Mouse (Mus musculus) embryonic facial prominence, embryonic 12.5 days (tissue): Measurements from ENCODE around the gene Foxe1. TPM values are rescaled to one million over a fixed set of nuclear protein-coding genes. Genes with fewer than 3 reads are reported as not detected.

Experiments used
- ATAC-seq: fragments of 200-750 bp; cut with Nextera tagmentation; 2 replicates; pipeline ENCODE4 v1.8.0; 2017; ENCODE audit not compliant: insufficient number of reproducible peaks, insufficient read depth, low FRiP score, low TSS enrichment
- H3K27ac ChIP-seq: fragments of 300-500 bp; sonication (generic); 2 replicates; pipeline ENCODE4 v1.5.1; 2016; ENCODE audit warnings: mild to moderate bottlenecking
- H3K27me3 ChIP-seq: fragments of 300-500 bp; sonication (generic); 2 replicates; pipeline ENCODE4 v1.6.1; 2016; ENCODE audit warnings: mild to moderate bottlenecking, moderate library complexity
- H3K36me3 ChIP-seq: fragments of 300-500 bp; sonication (generic); 2 replicates; pipeline ENCODE4 v1.6.1; 2016; ENCODE audit warnings: mild to moderate bottlenecking
- H3K4me1 ChIP-seq: fragments of 300-500 bp; sonication (generic); 2 replicates; pipeline ENCODE4 v1.6.1; 2016
- H3K4me2 ChIP-seq: fragments of 300-500 bp; sonication (generic); replicated peaks from 2 replicates; pipeline ENCODE4 v1.6.1; 2016; ENCODE audit warnings: mild to moderate bottlenecking, moderate library complexity
- H3K4me3 ChIP-seq: fragments of 300-500 bp; sonication (generic); 2 replicates; pipeline ENCODE4 v1.5.1; 2016; ENCODE audit warnings: mild to moderate bottlenecking
- H3K9ac ChIP-seq: fragments of 300-500 bp; sonication (generic); 2 replicates; pipeline ENCODE4 v1.6.1; 2016; ENCODE audit warnings: mild to moderate bottlenecking, moderate library complexity
- H3K9me3 ChIP-seq: fragments of 300-500 bp; sonication (generic); 2 replicates; pipeline ENCODE4 v1.6.1; 2016; ENCODE audit warnings: mild to moderate bottlenecking, moderate library complexity
- WGBS: fragments of 180-500 bp; shearing (Covaris S2); methylation state at CpG from one replicate; pipeline ENCODE4 v1.1.7; 2016; 5-methylcytosine and 5-hydroxymethylcytosine counted together
- polyA plus RNA-seq: library from polyadenylated mRNA; unstranded; fragments of >200 nt; fragmentation: Nextera tagmentation; extraction: Ambion mirVana; gene quantifications from 2 replicates; pipeline ENCODE4 v1.2.1, GENCODE M21; 2016

Gene Foxe1
- polyA plus RNA-seq, 1 experiment from 2014 or later: 1.8 TPM

DNA sequence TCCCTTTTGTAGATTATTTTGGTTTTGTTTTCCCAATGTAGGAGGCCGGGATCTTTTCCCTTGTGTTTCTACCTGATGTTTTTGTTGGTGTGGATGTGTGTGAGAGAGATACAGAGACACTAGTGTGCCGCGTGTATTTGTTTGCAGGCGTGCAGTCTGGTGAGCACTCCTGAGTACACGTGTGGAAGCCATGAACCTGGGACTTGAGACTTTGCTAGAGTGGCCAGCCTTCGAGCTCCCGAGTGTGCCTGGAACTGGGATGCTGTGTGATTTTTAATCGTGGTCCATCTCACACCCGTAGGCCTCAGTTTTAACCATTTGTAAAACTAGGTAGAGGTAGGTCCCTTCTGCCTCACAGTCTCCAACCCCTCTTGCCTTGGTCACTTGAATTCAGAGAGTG, 5.5 kb downstream of the Foxe1 start:
- H3K27me3 ChIP-seq: peaks cover 91% of the 10 kb centered on the region
- 20% methylated on average over 9 of the region's 9 CpGs for WGBS
- no peak for ATAC-seq
- no peaks in the 10 kb centered on the region for H3K9me3 ChIP-seq
- peaks cover 13% of the 10 kb centered on the region for H3K4me1 ChIP-seq
- H3K9ac ChIP-seq: no peak overlapping the region
- H3K27ac ChIP-seq: no peak overlapping the region
- no peak overlapping the region for H3K4me3 ChIP-seq
- no peak overlapping the region for H3K4me2 ChIP-seq
- H3K36me3 ChIP-seq: no peaks in the 10 kb centered on the region

- no peak overlapping the region for H3K9ac ChIP-seq
- H3K36me3 ChIP-seq: no peaks in the 10 kb centered on the region
- H3K9me3 ChIP-seq: no peaks in the 10 kb centered on the region
- no peak overlapping the region for H3K4me3 ChIP-seq
- H3K4me1 ChIP-seq: peaks cover 6% of the 10 kb centered on the region
- no peak overlapping the region for H3K27ac ChIP-seq
- ATAC-seq: no peak
- H3K4me2 ChIP-seq: no peak overlapping the region
- 49% methylated on average over 5 of the region's 5 CpGs for WGBS
- H3K27me3 ChIP-seq: peaks cover 86% of the 10 kb centered on the region
These were observed 6.1 kb downstream of the Foxe1 start for GRCm38 (mm10) chr4:46349530-46349929.

- Histone ChIP-seq H3K27ac (0 out of 2 replicates have a peak overlapping the region, but pooled peaks have one; percentile 47), H3K4me1 (0 out of 2 replicates have a peak, but pooled peaks cover 5% of the 10 kb centered on the region), H3K9ac (no peak overlapping the region), H3K36me3 (no peaks in the 10 kb centered on the region), H3K4me2 (no peak overlapping the region), H3K27me3 (peaks cover 66% of the 10 kb centered on the region), H3K9me3 (no peaks in the 10 kb centered on the region), H3K4me3 (no peak overlapping the region)
- 8% methylated on average over 10 of the region's 10 CpGs for WGBS
- no peak for ATAC-seq
These were observed 9.6 kb downstream of the Foxe1 start for GRCm38 (mm10) chr4:46353045-46353444.

DNA sequence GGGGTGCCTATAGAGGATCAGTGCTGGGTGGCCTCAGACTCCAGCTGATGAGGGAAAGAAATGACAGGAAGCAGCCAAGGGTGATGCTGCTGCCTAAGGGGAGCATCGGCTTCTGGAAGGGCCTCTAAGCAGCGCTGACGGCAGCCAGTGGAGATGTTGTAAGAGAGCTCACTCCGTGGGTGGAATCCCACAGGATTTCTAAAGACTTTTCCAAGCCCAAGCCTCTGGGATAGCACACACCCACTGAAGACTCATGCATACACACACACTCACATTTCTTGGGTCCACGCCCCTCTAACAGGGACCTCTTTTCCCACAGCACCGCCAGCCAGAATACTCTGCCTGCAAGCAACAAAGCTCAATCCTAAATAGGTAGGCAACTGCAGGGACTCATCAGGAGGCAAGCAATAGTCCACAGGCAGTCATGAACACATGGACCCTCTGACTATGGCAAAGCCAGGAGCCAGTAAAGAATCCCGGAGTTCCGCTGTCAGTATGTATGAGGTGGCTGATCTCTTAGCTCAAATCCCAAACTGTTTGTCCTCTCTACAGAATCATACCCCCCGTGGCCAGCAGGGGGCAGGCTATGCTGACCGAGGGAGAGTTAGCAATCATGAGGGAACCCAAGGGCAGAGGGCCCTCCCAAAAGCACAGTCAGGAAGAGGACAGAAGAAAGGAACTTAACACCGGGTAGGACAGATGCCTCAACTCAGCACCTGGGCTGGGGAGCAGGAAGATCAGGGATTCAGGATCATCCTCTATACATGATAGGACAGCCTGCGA, 13.1 kb downstream of the Foxe1 start:
- Histone ChIP-seq H3K27me3 (peaks cover 35% of the 10 kb centered on the region), H3K9me3 (no peaks in the 10 kb centered on the region), H3K9ac (no peak overlapping the region), H3K36me3 (no peaks in the 10 kb centered on the region), H3K4me3 (no peak overlapping the region), H3K27ac (no peak overlapping the region), H3K4me1 (0 out of 2 replicates have a peak, but pooled peaks cover 5% of the 10 kb centered on the region), H3K4me2 (no peak overlapping the region)
- no peak for ATAC-seq
- WGBS: 47% methylated on average over 12 of the region's 12 CpGs

DNA sequence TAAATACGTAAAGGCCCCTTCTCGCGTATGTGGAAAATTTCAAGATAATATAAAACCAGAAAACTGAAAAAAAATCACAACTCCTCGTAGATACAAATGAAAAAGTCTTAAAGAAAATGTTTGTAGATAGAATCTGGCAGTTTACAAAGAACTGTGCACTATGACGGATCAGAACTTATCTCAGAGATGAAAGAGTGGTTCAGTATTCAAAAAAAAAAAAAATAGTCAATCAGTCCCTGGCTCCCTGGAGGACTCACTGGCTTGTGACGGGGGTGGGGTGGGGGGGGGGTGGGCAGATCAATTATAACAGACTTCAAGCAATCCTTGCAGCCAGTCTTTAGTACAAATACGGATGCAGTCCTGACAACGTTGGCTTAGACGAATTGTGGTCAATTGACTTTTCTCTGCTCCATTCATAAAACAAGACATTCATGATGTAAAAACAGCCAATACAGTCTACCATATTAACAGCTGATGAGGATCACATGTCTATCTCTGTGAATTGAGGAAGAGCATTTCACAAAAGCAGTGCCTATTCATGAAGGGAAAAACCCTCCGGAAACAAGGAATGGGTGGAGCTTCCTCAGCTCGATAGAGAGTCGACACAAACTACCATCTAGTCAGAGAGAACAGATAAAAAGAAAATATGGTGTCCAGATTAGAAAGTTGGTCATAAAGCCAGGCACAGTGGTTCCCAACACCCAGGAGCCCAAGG, 16.3 kb downstream of the Foxe1 start:
- Histone ChIP-seq H3K4me1 (no peaks in the 10 kb centered on the region), H3K27ac (no peak overlapping the region), H3K9me3 (0 out of 2 replicates have a peak, but pooled peaks cover 4% of the 10 kb centered on the region), H3K4me2 (no peak overlapping the region), H3K4me3 (no peak overlapping the region), H3K27me3 (peaks cover 10% of the 10 kb centered on the region), H3K36me3 (no peaks in the 10 kb centered on the region), H3K9ac (no peak overlapping the region)
- ATAC-seq: no peak
- 78% methylated on average over 12 of the region's 12 CpGs for WGBS

- H3K27ac ChIP-seq: no peak overlapping the region
- no peaks in the 10 kb centered on the region; the same call in none of the 2 replicates for H3K27me3 ChIP-seq
- H3K4me2 ChIP-seq: no peak overlapping the region
These were observed 17.8 kb downstream of the Foxe1 start for GRCm38 (mm10) chr4:46361258-46361657.

DNA sequence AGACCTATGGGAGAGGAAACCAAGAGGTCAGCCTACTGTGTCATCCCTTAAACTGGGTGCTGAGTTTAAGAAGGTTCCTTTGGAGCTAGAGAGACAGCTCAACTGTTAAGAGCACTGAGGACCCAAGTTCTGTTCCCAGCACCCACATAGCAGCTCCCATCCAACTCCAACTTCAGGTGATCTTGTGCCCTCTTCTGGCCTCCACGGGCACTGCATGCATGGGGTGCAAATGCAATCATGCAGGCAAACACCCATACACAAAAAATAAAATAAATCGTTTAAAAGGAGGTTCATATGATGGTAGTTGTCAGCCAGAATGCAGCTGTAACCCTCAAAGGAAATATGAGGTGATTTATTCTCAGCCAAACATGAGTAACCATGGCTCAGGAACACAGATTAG, 21.0 kb downstream of the Foxe1 start:
- H3K27me3 ChIP-seq: peaks cover 5% of the 10 kb centered on the region; the same call in 1 of the 2 replicates
- peaks cover 4% of the 10 kb centered on the region; the same call in 1 of the 2 replicates for H3K9me3 ChIP-seq
- H3K4me1 ChIP-seq: no peaks in the 10 kb centered on the region
- no peak overlapping the region for H3K9ac ChIP-seq
- ATAC-seq: no peak
- H3K27ac ChIP-seq: no peak overlapping the region
- 85% methylated on average over 2 of the region's 2 CpGs for WGBS
- no peak overlapping the region for H3K4me2 ChIP-seq
- H3K4me3 ChIP-seq: no peak overlapping the region
- H3K36me3 ChIP-seq: no peaks in the 10 kb centered on the region

More at GRCm38 (mm10) chr4:46361258-46361657, 17.8 kb downstream of the Foxe1 start:
- no peak for ATAC-seq
- no peak overlapping the region for H3K9ac ChIP-seq
- no peaks in the 10 kb centered on the region for H3K4me1 ChIP-seq
- H3K9me3 ChIP-seq: 0 out of 2 replicates have a peak, but pooled peaks cover 4% of the 10 kb centered on the region
- WGBS: 77% methylated on average over 5 of the region's 5 CpGs
- H3K36me3 ChIP-seq: no peaks in the 10 kb centered on the region
- H3K4me3 ChIP-seq: no peak overlapping the region

GRCm38 (mm10) chr4:46367487-46367959, 24.1 kb downstream of the Foxe1 start:
- 18% methylated on average over 12 of the region's 12 CpGs for WGBS
- ATAC-seq: no peak
- Histone ChIP-seq H3K27ac (no peak overlapping the region), H3K36me3 (no peaks in the 10 kb centered on the region), H3K4me3 (no peak overlapping the region), H3K4me1 (peaks cover 10% of the 10 kb centered on the region), H3K4me2 (no peak overlapping the region), H3K27me3 (peaks cover 10% of the 10 kb centered on the region; the same call in 1 of the 2 replicates), H3K9me3 (peaks cover 4% of the 10 kb centered on the region; the same call in 1 of the 2 replicates), H3K9ac (no peak overlapping the region)

- H3K4me3 ChIP-seq: no peak overlapping the region
- no peaks in the 10 kb centered on the region for H3K36me3 ChIP-seq
- H3K27me3 ChIP-seq: peaks cover 10% of the 10 kb centered on the region; the same call in 1 of the 2 replicates
- H3K4me2 ChIP-seq: no peak overlapping the region
- H3K9me3 ChIP-seq: peaks cover 4% of the 10 kb centered on the region; the same call in 1 of the 2 replicates
- no peak overlapping the region for H3K27ac ChIP-seq
- H3K4me1 ChIP-seq: peaks cover 10% of the 10 kb centered on the region
- 65% methylated on average over 4 of the region's 4 CpGs for WGBS
- no peak for ATAC-seq
- H3K9ac ChIP-seq: no peak overlapping the region
These were observed 25.7 kb downstream of the Foxe1 start for GRCm38 (mm10) chr4:46369070-46369469.

DNA sequence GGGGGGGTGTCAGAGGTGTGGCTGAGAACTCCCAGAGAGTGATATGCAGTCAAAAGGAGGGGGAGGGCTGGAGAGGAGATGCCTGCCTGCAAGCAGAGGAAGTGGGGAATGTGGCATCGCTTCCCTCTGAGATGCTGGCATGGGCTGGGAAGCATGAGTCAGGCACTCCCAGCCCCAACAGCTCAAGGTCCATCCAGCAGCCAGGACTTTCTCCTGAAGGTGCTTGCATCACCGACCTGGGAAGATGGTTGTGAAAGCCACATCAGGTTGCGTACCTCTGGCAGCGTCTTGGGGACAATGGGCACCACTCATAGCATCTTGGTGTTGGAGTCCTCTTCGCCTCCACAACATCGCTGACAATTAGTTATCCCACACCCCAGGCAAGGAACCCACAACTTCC, 27.0 kb downstream of the Foxe1 start:
- Histone ChIP-seq H3K9ac (no peak overlapping the region), H3K4me2 (0 out of 2 replicates have a peak overlapping the region, but pooled peaks have one; percentile 45), H3K4me1 (peaks cover 10% of the 10 kb centered on the region), H3K9me3 (no peaks in the 10 kb centered on the region; the same call in 1 of the 2 replicates), H3K36me3 (no peaks in the 10 kb centered on the region), H3K4me3 (no peak overlapping the region), H3K27ac (no peak overlapping the region), H3K27me3 (peaks cover 10% of the 10 kb centered on the region; the same call in 1 of the 2 replicates)
- WGBS: 45% methylated on average over 6 of the region's 6 CpGs
- no peak for ATAC-seq

- ATAC-seq: peak; percentile 82
- no peaks in the 10 kb centered on the region; the same call in 1 of the 2 replicates for H3K9me3 ChIP-seq
- peak overlapping the region; percentile 4; the same call in 1 of the 2 replicates for H3K4me3 ChIP-seq
- peak overlapping the region; percentile 45 for H3K4me2 ChIP-seq
- H3K27ac ChIP-seq: no peak overlapping the region
- 2% methylated on average over 18 of the region's 19 CpGs for WGBS
- peaks cover 10% of the 10 kb centered on the region; the same call in 1 of the 2 replicates for H3K27me3 ChIP-seq
- H3K4me1 ChIP-seq: peaks cover 10% of the 10 kb centered on the region
- H3K36me3 ChIP-seq: no peaks in the 10 kb centered on the region
- peak overlapping the region; percentile 44 for H3K9ac ChIP-seq
These were observed 27.6 kb downstream of the Foxe1 start for GRCm38 (mm10) chr4:46371030-46371429.
